Mouse (Mus musculus) forebrain, embryonic 12.5 days (tissue): ENCODE data around the gene Chn1. TPM values are rescaled to one million over a fixed set of nuclear protein-coding genes. Genes with fewer than 3 reads are reported as not detected.
A peak's percentile ranks its signal among the peaks of the same experiment; 100 is the strongest.

Experiments
- ATAC-seq: fragments of 200-750 bp; cut with Nextera tagmentation; 2 replicates; pipeline ENCODE4 v1.8.0; 2017; ENCODE audit warnings: moderate TSS enrichment; ENCODE audit not compliant: low FRiP score
- H3K27ac ChIP-seq: fragments of 300-500 bp; sonication (generic); 2 replicates; pipeline ENCODE4 v1.5.1; 2016; ENCODE audit warnings: mild to moderate bottlenecking
- H3K27me3 ChIP-seq: fragments of 300-500 bp; sonication (generic); 2 replicates; pipeline ENCODE4 v1.6.1; 2016; ENCODE audit warnings: mild to moderate bottlenecking
- H3K36me3 ChIP-seq: fragments of 300-500 bp; sonication (generic); replicated peaks from 2 replicates; pipeline ENCODE4 v1.6.1; 2016; ENCODE audit warnings: mild to moderate bottlenecking
- H3K4me1 ChIP-seq: fragments of 300-500 bp; sonication (generic); 2 replicates; pipeline ENCODE4 v1.6.1; 2016
- H3K4me2 ChIP-seq: fragments of 300-500 bp; sonication (generic); 2 replicates; pipeline ENCODE4 v1.6.1; 2016; ENCODE audit warnings: mild to moderate bottlenecking, moderate library complexity
- H3K4me3 ChIP-seq: fragments of 300-500 bp; sonication (generic); replicated peaks from 2 replicates; pipeline ENCODE4 v1.5.1; 2016; ENCODE audit warnings: mild to moderate bottlenecking
- H3K9ac ChIP-seq: fragments of 300-500 bp; sonication (generic); 2 replicates; pipeline ENCODE4 v1.6.1; 2016; ENCODE audit warnings: mild to moderate bottlenecking
- H3K9me3 ChIP-seq: fragments of 300-500 bp; sonication (generic); 2 replicates; pipeline ENCODE4 v1.6.1; 2016
- WGBS: fragments of 180-500 bp; shearing (Covaris S2); methylation state at CpG from one replicate; pipeline ENCODE4 v1.1.7; 2016; 5-methylcytosine and 5-hydroxymethylcytosine counted together
- polyA plus RNA-seq: library from polyadenylated mRNA; unstranded; fragments of >200 nt; fragmentation: Nextera tagmentation; extraction: Ambion mirVana; gene quantifications from 2 replicates; pipeline ENCODE4 v1.2.1, GENCODE M21; 2016

The Chn1 gene
- polyA plus RNA-seq, 1 experiment from 2014 or later = 66.0 TPM

GRCm38 (mm10) chr2:73657961-73658360 lies 117.2 kb downstream of the Chn1 start:
- 91% methylated on average over 3 of the region's 3 CpGs for WGBS
- peaks cover 44% of the 10 kb centered on the region for H3K4me1 ChIP-seq

GRCm38 (mm10) chr2:73657151-73657550 lies 118.0 kb downstream of the Chn1 start:
- H3K27me3 ChIP-seq = no peaks in the 10 kb centered on the region
- 46% methylated on average over 7 of the region's 7 CpGs for WGBS
- no peak overlapping the region for H3K4me3 ChIP-seq
- H3K9ac ChIP-seq = no peak overlapping the region
- peaks cover 44% of the 10 kb centered on the region for H3K4me1 ChIP-seq
- 0 out of 2 replicates have a peak, but pooled peaks have one; percentile 16 for ATAC-seq
- H3K36me3 ChIP-seq = no peaks in the 10 kb centered on the region; the same call in 1 of the 2 replicates
- H3K4me2 ChIP-seq = no peak overlapping the region
- H3K27ac ChIP-seq = 0 out of 2 replicates have a peak overlapping the region, but pooled peaks have one; percentile 36
- no peaks in the 10 kb centered on the region for H3K9me3 ChIP-seq

More at GRCm38 (mm10) chr2:73657961-73658360, 117.2 kb downstream of the Chn1 start:
- H3K4me3 ChIP-seq = no peak overlapping the region
- no peak for ATAC-seq
- H3K9me3 ChIP-seq = no peaks in the 10 kb centered on the region
- H3K9ac ChIP-seq = no peak overlapping the region
- H3K36me3 ChIP-seq = no peaks in the 10 kb centered on the region; the same call in 1 of the 2 replicates
- no peaks in the 10 kb centered on the region for H3K27me3 ChIP-seq
- H3K27ac ChIP-seq = no peak overlapping the region
- H3K4me2 ChIP-seq = no peak overlapping the region

- no peaks in the 10 kb centered on the region for H3K9me3 ChIP-seq
- no peak overlapping the region for H3K9ac ChIP-seq
- H3K36me3 ChIP-seq = no peaks in the 10 kb centered on the region; the same call in 1 of the 2 replicates
- peaks cover 38% of the 10 kb centered on the region for H3K4me1 ChIP-seq
- H3K27me3 ChIP-seq = no peaks in the 10 kb centered on the region
- WGBS = 77% methylated on average over 4 of the region's 4 CpGs
- no peak overlapping the region for H3K4me3 ChIP-seq
- ATAC-seq = no peak
- no peak overlapping the region for H3K27ac ChIP-seq
- no peak overlapping the region for H3K4me2 ChIP-seq
Observed at GRCm38 (mm10) chr2:73655663-73656062, 119.5 kb downstream of the Chn1 start.

- no peak overlapping the region for H3K4me3 ChIP-seq
- H3K4me1 ChIP-seq = peaks cover 30% of the 10 kb centered on the region
- no peak for ATAC-seq
- 55% methylated on average over 1 of the region's 1 CpGs for WGBS
- H3K4me2 ChIP-seq = no peak overlapping the region
- no peak overlapping the region for H3K9ac ChIP-seq
- no peak overlapping the region for H3K27ac ChIP-seq
- no peaks in the 10 kb centered on the region for H3K9me3 ChIP-seq
- H3K27me3 ChIP-seq = no peaks in the 10 kb centered on the region
- no peaks in the 10 kb centered on the region; the same call in 1 of the 2 replicates for H3K36me3 ChIP-seq
Observed at GRCm38 (mm10) chr2:73654892-73655243, 120.3 kb downstream of the Chn1 start.

- H3K36me3 ChIP-seq = no peaks in the 10 kb centered on the region; the same call in 1 of the 2 replicates
- H3K4me3 ChIP-seq = no peak overlapping the region
- no peaks in the 10 kb centered on the region for H3K9me3 ChIP-seq
- peaks cover 24% of the 10 kb centered on the region for H3K4me1 ChIP-seq
- ATAC-seq = no peak
- no peaks in the 10 kb centered on the region for H3K27me3 ChIP-seq
- no peak overlapping the region for H3K4me2 ChIP-seq
- no peak overlapping the region for H3K9ac ChIP-seq
- no peak overlapping the region for H3K27ac ChIP-seq
- 79% methylated on average over 4 of the region's 4 CpGs for WGBS
Observed at GRCm38 (mm10) chr2:73654059-73654891, 120.9 kb downstream of the Chn1 start.

- H3K4me3 ChIP-seq = no peak overlapping the region
- no peak for ATAC-seq
- WGBS = 97% methylated on average over 6 of the region's 6 CpGs
- no peak overlapping the region for H3K9ac ChIP-seq
- peaks cover 4% of the 10 kb centered on the region; the same call in 1 of the 2 replicates for H3K36me3 ChIP-seq
- H3K27ac ChIP-seq = no peak overlapping the region
- H3K4me2 ChIP-seq = no peak overlapping the region
- H3K9me3 ChIP-seq = no peaks in the 10 kb centered on the region
- H3K4me1 ChIP-seq = no peaks in the 10 kb centered on the region
- H3K27me3 ChIP-seq = no peaks in the 10 kb centered on the region
Observed at GRCm38 (mm10) chr2:73637688-73638087, 137.5 kb downstream of the Chn1 start.

- Histone ChIP-seq H3K36me3 (peaks cover 10% of the 10 kb centered on the region), H3K4me2 (no peak overlapping the region), H3K4me1 (no peaks in the 10 kb centered on the region), H3K9me3 (no peaks in the 10 kb centered on the region), H3K27ac (no peak overlapping the region), H3K9ac (no peak overlapping the region), H3K27me3 (no peaks in the 10 kb centered on the region), H3K4me3 (no peak overlapping the region)
- WGBS = 79% methylated on average over 3 of the region's 3 CpGs
- ATAC-seq = no peak
Observed at GRCm38 (mm10) chr2:73636387-73636786, 138.8 kb downstream of the Chn1 start.

- Histone ChIP-seq H3K4me3 (no peak overlapping the region), H3K4me1 (no peaks in the 10 kb centered on the region), H3K27ac (no peak overlapping the region), H3K9ac (no peak overlapping the region), H3K36me3 (peaks cover 16% of the 10 kb centered on the region), H3K9me3 (no peaks in the 10 kb centered on the region), H3K27me3 (no peaks in the 10 kb centered on the region), H3K4me2 (no peak overlapping the region)
- 92% methylated on average over 7 of the region's 7 CpGs for WGBS
- no peak for ATAC-seq
Observed at GRCm38 (mm10) chr2:73631816-73632215, 143.3 kb downstream of the Chn1 start.

- H3K27ac ChIP-seq = no peak overlapping the region
- H3K36me3 ChIP-seq = peaks cover 54% of the 10 kb centered on the region
- WGBS = 84% methylated on average over 4 of the region's 4 CpGs
- ATAC-seq = no peak
- H3K9ac ChIP-seq = no peak overlapping the region
- H3K9me3 ChIP-seq = no peaks in the 10 kb centered on the region
- no peak overlapping the region for H3K4me2 ChIP-seq
- no peaks in the 10 kb centered on the region for H3K27me3 ChIP-seq
- H3K4me3 ChIP-seq = no peak overlapping the region
- no peaks in the 10 kb centered on the region for H3K4me1 ChIP-seq
Observed at GRCm38 (mm10) chr2:73618486-73619052, 156.6 kb downstream of the Chn1 start.

- Histone ChIP-seq H3K4me1 (no peaks in the 10 kb centered on the region), H3K36me3 (peaks cover 50% of the 10 kb centered on the region), H3K27me3 (no peaks in the 10 kb centered on the region), H3K4me2 (no peak overlapping the region), H3K27ac (no peak overlapping the region), H3K4me3 (no peak overlapping the region), H3K9me3 (no peaks in the 10 kb centered on the region), H3K9ac (no peak overlapping the region)
- 88% methylated on average over 17 of the region's 17 CpGs for WGBS
- no peak for ATAC-seq
Observed at GRCm38 (mm10) chr2:73616434-73617057, 158.6 kb downstream of the Chn1 start.

GRCm38 (mm10) chr2:73615456-73615855 lies 159.7 kb downstream of the Chn1 start:
- H3K4me1 ChIP-seq = no peaks in the 10 kb centered on the region
- WGBS = 94% methylated on average over 5 of the region's 5 CpGs
- H3K4me2 ChIP-seq = no peak overlapping the region
- no peak for ATAC-seq
- H3K9me3 ChIP-seq = no peaks in the 10 kb centered on the region
- H3K27me3 ChIP-seq = no peaks in the 10 kb centered on the region
- no peak overlapping the region for H3K9ac ChIP-seq
- no peak overlapping the region for H3K27ac ChIP-seq
- peaks cover 54% of the 10 kb centered on the region for H3K36me3 ChIP-seq
- no peak overlapping the region for H3K4me3 ChIP-seq

- Histone ChIP-seq H3K27me3 (no peaks in the 10 kb centered on the region), H3K9me3 (no peaks in the 10 kb centered on the region), H3K36me3 (peaks cover 61% of the 10 kb centered on the region), H3K4me1 (no peaks in the 10 kb centered on the region), H3K4me3 (no peak overlapping the region), H3K4me2 (no peak overlapping the region), H3K27ac (no peak overlapping the region), H3K9ac (no peak overlapping the region)
- WGBS = 95% methylated on average over 8 of the region's 8 CpGs
- ATAC-seq = no peak
Observed at GRCm38 (mm10) chr2:73614303-73614702, 160.8 kb downstream of the Chn1 start.
